Mouse (Mus musculus): ENCODE data around the gene Tef. TPM values are rescaled to one million over a fixed set of nuclear protein-coding genes. Genes with fewer than 3 reads are reported as not detected.

Tef gene
- total and polyA plus RNA-seq, 3 experiments: 12.3 to 21.7 TPM; not detected in 1

- TF ChIP-seq TBP (IDR thresholded peaks at IDR 0.05; ENCODE audit: low read depth, low read length) (peak; percentile 68), MAZ (IDR thresholded peaks at IDR 0.05; ENCODE audit: low read depth, low read length) (peak; percentile 86; the same call in 1 of the 2 replicates), NRF1 (IDR thresholded peaks at IDR 0.05; ENCODE audit: insufficient read depth, low read depth, low read length, poor library complexity, severe bottlenecking) (no peak), ZC3H11A (IDR thresholded peaks at IDR 0.05; ENCODE audit: low read depth, low read length) (no peak)
These were observed 57.4 kb downstream of the Tef start (continued) for GRCm38 (mm10) chr15:81859330-81860255.

GRCm38 (mm10) chr15:81860471-81861135 lies 58.4 kb downstream of the Tef start:
- H3K9ac ChIP-seq (ENCODE audit: control insufficient read depth, low read depth, low read length, poor library complexity, severe bottlenecking): peak overlapping the region; percentile 77
- H3K9me3 ChIP-seq (replicated peaks; ENCODE audit: insufficient read depth, low read length): no peaks in the 10 kb centered on the region
- peak overlapping the region; percentile 91 for H3K27ac ChIP-seq (ENCODE audit: control insufficient read depth, low read depth, low read length)
- TF ChIP-seq CHD1 (IDR thresholded peaks at IDR 0.05; ENCODE audit: low read depth, low read length) (no peak), RAD21 (IDR thresholded peaks at IDR 0.05; ENCODE audit: low read depth, low read length) (no peak), MYB (IDR thresholded peaks at IDR 0.05; ENCODE audit: low read depth, low read length) (no peak), MYC (IDR thresholded peaks at IDR 0.05; ENCODE audit: low read depth, low read length) (no peak), GATA1 (IDR thresholded peaks at IDR 0.05; ENCODE audit: low read depth, low read length) (no peak), NRF1 (IDR thresholded peaks at IDR 0.05; ENCODE audit: insufficient read depth, low read depth, low read length, poor library complexity, severe bottlenecking) (no peak), TAL1 (IDR thresholded peaks at IDR 0.05; ENCODE audit: low read length) (no peak), MEF2A (IDR thresholded peaks at IDR 0.05; ENCODE audit: extremely low read depth, insufficient replicate concordance, low read depth, low read length, poor library complexity, severe bottlenecking) (no peak), HCFC1 (IDR thresholded peaks at IDR 0.05; ENCODE audit: low read depth, low read length) (peak; percentile 42; the same call in 1 of the 2 replicates), ELF1 (IDR thresholded peaks at IDR 0.05; ENCODE audit: low read depth, low read length) (no peak), MXI1 (IDR thresholded peaks at IDR 0.05; ENCODE audit: low read depth, low read length) (peak; percentile 62), MAFK (IDR thresholded peaks at IDR 0.05; ENCODE audit: borderline replicate concordance, low read depth, low read length) (peak; percentile 63; the same call in 1 of the 2 replicates), TBP (IDR thresholded peaks at IDR 0.05; ENCODE audit: low read depth, low read length) (peak; percentile 60; the same call in 1 of the 2 replicates), USF1 (IDR thresholded peaks at IDR 0.05; ENCODE audit: low read depth, low read length) (no peak), ZMIZ1 (IDR thresholded peaks at IDR 0.05; ENCODE audit: low read depth, low read length) (no peak), UBTF (IDR thresholded peaks at IDR 0.05; ENCODE audit: borderline replicate concordance, insufficient read depth, low read depth, low read length) (no peak), SMC3 (IDR thresholded peaks at IDR 0.05; ENCODE audit: low read depth, low read length) (no peak), POLR2A (IDR thresholded peaks at IDR 0.05; ENCODE audit: control insufficient read depth in 1 of 2, insufficient read depth in 1 of 2, low read depth in 1 of 2, low read length in 2 of 2, poor library complexity in 1 of 2) (peak in 1 of 2 experiments; percentile 74; a peak in 2 of 4 replicates), ETS1 (IDR thresholded peaks at IDR 0.05; ENCODE audit: low read depth, low read length) (0 out of 2 replicates have a peak, but pooled peaks have one; percentile 35), POLR2AphosphoS2 (IDR thresholded peaks at IDR 0.05; ENCODE audit: low read length) (peak; percentile 54; the same call in 1 of the 2 replicates), CHD2 (IDR thresholded peaks at IDR 0.05; ENCODE audit: low read length) (no peak), E2F4 (IDR thresholded peaks at IDR 0.05; ENCODE audit: borderline replicate concordance, low read depth, low read length) (peak; percentile 87), JUND (IDR thresholded peaks at IDR 0.05; ENCODE audit: low read depth, low read length) (no peak), TCF12 (IDR thresholded peaks at IDR 0.05; ENCODE audit: low read depth, low read length) (0 out of 2 replicates have a peak, but pooled peaks have one; percentile 22), RCOR1 (IDR thresholded peaks at IDR 0.05; ENCODE audit: low read depth, low read length) (no peak), MAX (IDR thresholded peaks at IDR 0.05; ENCODE audit: low read length) (peak; percentile 12; the same call in 1 of the 2 replicates), SIN3A (IDR thresholded peaks at IDR 0.05; ENCODE audit: low read length) (peak; percentile 50), GABPA (IDR thresholded peaks at IDR 0.05; ENCODE audit: low read depth, low read length) (no peak), ZC3H11A (IDR thresholded peaks at IDR 0.05; ENCODE audit: low read depth, low read length) (0 out of 2 replicates have a peak, but pooled peaks have one; percentile 7), NELFE (IDR thresholded peaks at IDR 0.05; ENCODE audit: low read depth, low read length) (peak; percentile 60)
- peak; percentile 89 for DNase-seq (ENCODE audit: low read depth, low spot score)
- no peaks in the 10 kb centered on the region for H3K27me3 ChIP-seq (ENCODE audit: control insufficient read depth in 1 of 2, insufficient read depth in 2 of 2, low read length in 2 of 2)
- peaks cover 0 to 27% of the 10 kb centered on the region in 2 experiments; a peak in 3 of 4 replicates for H3K36me3 ChIP-seq (ENCODE audit: control insufficient read depth in 1 of 2, insufficient read depth in 2 of 2, low read length in 2 of 2)
- peaks cover 18 to 22% of the 10 kb centered on the region in 2 experiments for H3K4me1 ChIP-seq (ENCODE audit: control insufficient read depth in 1 of 2, insufficient read depth in 2 of 2, low read length in 2 of 2)
- H3K79me2 ChIP-seq (ENCODE audit: control insufficient read depth, insufficient read depth, low read length, poor library complexity): peaks cover 32% of the 10 kb centered on the region
- peak overlapping the region; percentile 48 to 84 for H3K4me3 ChIP-seq (ENCODE audit: control insufficient read depth in 1 of 2, insufficient read depth in 1 of 2, low read depth in 2 of 2, low read length in 2 of 2)

Data from MEL (cell line).